Mouse (Mus musculus): ENCODE results near the gene Ndufa11.

- no peak for TF ChIP-seq CTCF (IDR thresholded peaks at IDR 0.05; ENCODE audit: low read depth)
- no peak for TF ChIP-seq EP300 (IDR thresholded peaks at IDR 0.05; ENCODE audit: low read depth)
These were observed 28.9 kb upstream of the Ndufa11 start for GRCm38 (mm10) chr17:56688689-56689088.

Measured in liver, embryonic 14.5 days (tissue).